Mouse (Mus musculus) bone marrow, adult 2 months (tissue): ENCODE results near the gene Strap. TPM values are rescaled to one million over a fixed set of nuclear protein-coding genes. Genes with fewer than 3 reads are reported as not detected.

Source experiments
- H3K27ac ChIP-seq: fragments of 200-500 bp; 2 replicates; pipeline ENCODE4 v1.5.1; 2012; ENCODE audit warnings: low read depth, mild to moderate bottlenecking, control low read depth, inconsistent platforms, low read length; ENCODE audit not compliant: control insufficient read depth, poor library complexity, insufficient read depth
- H3K4me1 ChIP-seq: fragments of 200-500 bp; 2 replicates; pipeline ENCODE4 v1.6.1; 2011; ENCODE audit warnings: low read length; ENCODE audit not compliant: control insufficient read depth, insufficient read depth
- H3K4me3 ChIP-seq: fragments of 200-500 bp; replicated peaks from 2 replicates; pipeline ENCODE3; 2011; ENCODE audit warnings: mild to moderate bottlenecking, low read depth, low read length, control low read depth; ENCODE audit not compliant: control insufficient read depth
- CTCF ChIP-seq: fragments of 200-500 bp; IDR thresholded peaks from 2 replicates; pipeline ENCODE4 v1.5.1; 2011; ENCODE audit warnings: low read length, control low read depth; ENCODE audit not compliant: control insufficient read depth, insufficient read depth
- POLR2A ChIP-seq: fragments of 200-500 bp; IDR thresholded peaks from 2 replicates; pipeline ENCODE4 v1.6.1; 2011; ENCODE audit warnings: low read depth, mild to moderate bottlenecking, control low read depth, low read length, borderline replicate concordance; ENCODE audit not compliant: control insufficient read depth
- WGBS: fragments of 180-500 bp; shearing (Covaris S2); methylation state at CpG from one replicate; pipeline ENCODE4 v1.1.7; 2018; 5-methylcytosine and 5-hydroxymethylcytosine counted together
- polyA plus RNA-seq: library from polyadenylated mRNA; stranded (reverse); fragments of >200 nt; gene quantifications from 2 replicates; pipeline ENCODE4 v1.2.4, GENCODE M21; 2011; ENCODE audit warnings: low replicate concordance; ENCODE audit not compliant: missing spikeins, insufficient read depth, insufficient read length

The Strap gene
- polyA plus RNA-seq, 1 experiment = 43.6 TPM

GRCm38 (mm10) chr6:137783899-137784637, 49.2 kb downstream of the Strap start:
- Histone ChIP-seq H3K4me3 (no peak overlapping the region), H3K4me1 (no peaks in the 10 kb centered on the region), H3K27ac (no peak overlapping the region)
- TF ChIP-seq POLR2A (no peak), CTCF (no peak)
- 64% methylated on average over 7 of the region's 7 CpGs for WGBS

GRCm38 (mm10) chr6:137788976-137789590, 54.2 kb downstream of the Strap start:
- TF ChIP-seq POLR2A = no peak
- TF ChIP-seq CTCF = no peak
- 39% methylated on average over 9 of the region's 9 CpGs for WGBS

GRCm38 (mm10) chr6:137789658-137790057, 54.8 kb downstream of the Strap start:
- Histone ChIP-seq H3K27ac (no peak overlapping the region), H3K4me3 (no peak overlapping the region), H3K4me1 (peaks cover 2% of the 10 kb centered on the region; the same call in 1 of the 2 replicates)
- TF ChIP-seq POLR2A (no peak), CTCF (no peak)
- 65% methylated on average over 2 of the region's 2 CpGs for WGBS

More at GRCm38 (mm10) chr6:137788976-137789590, 54.2 kb downstream of the Strap start:
- Histone ChIP-seq H3K27ac (no peak overlapping the region), H3K4me3 (no peak overlapping the region), H3K4me1 (peaks cover 2% of the 10 kb centered on the region; the same call in 1 of the 2 replicates)

GRCm38 (mm10) chr6:137795494-137795893, 60.6 kb downstream of the Strap start:
- WGBS = 23% methylated on average over 2 of the region's 2 CpGs
- TF ChIP-seq CTCF (no peak), POLR2A (no peak)
- Histone ChIP-seq H3K4me3 (no peak overlapping the region), H3K4me1 (peaks cover 2% of the 10 kb centered on the region; the same call in 1 of the 2 replicates), H3K27ac (no peak overlapping the region)

- 76% methylated on average over 29 of the region's 29 CpGs for WGBS
- TF ChIP-seq POLR2A = no peak
- Histone ChIP-seq H3K27ac (no peak overlapping the region), H3K4me3 (no peak overlapping the region), H3K4me1 (peaks cover 2% of the 10 kb centered on the region; the same call in 1 of the 2 replicates)
Observed at GRCm38 (mm10) chr6:137796596-137797567, 62.0 kb downstream of the Strap start.

- H3K4me1 ChIP-seq = no peaks in the 10 kb centered on the region
- H3K27ac ChIP-seq = no peak overlapping the region
- TF ChIP-seq CTCF (no peak), POLR2A (no peak)
- 90% methylated on average over 9 of the region's 9 CpGs for WGBS
- no peak overlapping the region for H3K4me3 ChIP-seq
Observed at GRCm38 (mm10) chr6:137799253-137799652, 64.4 kb downstream of the Strap start.

Other genes with a start within 250 kb of the Strap start
- 3.8 and 4.2 TPM in 2 replicates for gene Eps8, start 80.2 kb upstream of the Strap start, polyA plus RNA-seq
- gene Dera, start 19.5 kb downstream of the Strap start, polyA plus RNA-seq = 16.1 and 16.6 TPM in 2 replicates